Mouse (Mus musculus) lung, adult 2 months (tissue): ENCODE data around the gene Hcn1. TPM values are rescaled to one million over a fixed set of nuclear protein-coding genes. Genes with fewer than 3 reads are reported as not detected.

Experiments used
- DNase-seq: peaks from one replicate; pipeline ENCODE4 v3.0.0; 2022
- H3K4me1 ChIP-seq: fragments of 200-500 bp; 2 replicates; pipeline ENCODE4 v1.6.1; 2011; ENCODE audit warnings: low read length; ENCODE audit not compliant: control insufficient read depth, insufficient read depth
- H3K4me3 ChIP-seq: fragments of 200-500 bp; replicated peaks from 2 replicates; pipeline ENCODE3; 2011; ENCODE audit warnings: low read depth, mild to moderate bottlenecking, control low read depth, low read length; ENCODE audit errors: extremely low read depth
- CTCF ChIP-seq: fragments of 200-500 bp; IDR thresholded peaks from 2 replicates; pipeline ENCODE4 v1.5.1; 2011; ENCODE audit warnings: mild to moderate bottlenecking, low read length, control low read depth; ENCODE audit not compliant: insufficient read depth
- POLR2A ChIP-seq: fragments of 200-500 bp; IDR thresholded peaks from 2 replicates; pipeline ENCODE4 v1.6.1; 2011; ENCODE audit warnings: low read depth, mild to moderate bottlenecking, control low read depth, low read length, borderline replicate concordance; ENCODE audit errors: extremely low read depth
- WGBS: fragments of 180-500 bp; shearing (Covaris S2); methylation state at CpG from one replicate; pipeline ENCODE4 v1.1.7; 2018; 5-methylcytosine and 5-hydroxymethylcytosine counted together
- polyA plus RNA-seq: library from polyadenylated mRNA; depleted of rRNA; stranded (reverse); fragments of >200 nt; gene quantifications from 2 replicates; pipeline ENCODE4 v1.2.3, GENCODE M21; 2012

The Hcn1 gene
- polyA plus RNA-seq, 1 experiment: 0.19 TPM

GRCm38 (mm10) chr13:117744451-117744850 lies 142.3 kb downstream of the Hcn1 start:
- TF ChIP-seq POLR2A: no peak
- no peak for TF ChIP-seq CTCF
- Histone ChIP-seq H3K4me3 (no peak overlapping the region), H3K4me1 (no peaks in the 10 kb centered on the region)
- DNase-seq: no peak
- WGBS: 64% methylated on average over 3 of the region's 3 CpGs

GRCm38 (mm10) chr13:117745173-117745572 lies 143.1 kb downstream of the Hcn1 start:
- no peaks in the 10 kb centered on the region for H3K4me1 ChIP-seq
- H3K4me3 ChIP-seq: no peak overlapping the region
- 65% methylated on average over 3 of the region's 3 CpGs for WGBS
- no peak for TF ChIP-seq CTCF
- no peak for TF ChIP-seq POLR2A
- no peak for DNase-seq

GRCm38 (mm10) chr13:117765487-117765886 lies 163.4 kb downstream of the Hcn1 start:
- no peak for TF ChIP-seq CTCF
- no peak for TF ChIP-seq POLR2A
- Histone ChIP-seq H3K4me1 (no peaks in the 10 kb centered on the region), H3K4me3 (no peak overlapping the region)
- WGBS: 71% methylated on average over 6 of the region's 6 CpGs
- DNase-seq: no peak

DNA sequence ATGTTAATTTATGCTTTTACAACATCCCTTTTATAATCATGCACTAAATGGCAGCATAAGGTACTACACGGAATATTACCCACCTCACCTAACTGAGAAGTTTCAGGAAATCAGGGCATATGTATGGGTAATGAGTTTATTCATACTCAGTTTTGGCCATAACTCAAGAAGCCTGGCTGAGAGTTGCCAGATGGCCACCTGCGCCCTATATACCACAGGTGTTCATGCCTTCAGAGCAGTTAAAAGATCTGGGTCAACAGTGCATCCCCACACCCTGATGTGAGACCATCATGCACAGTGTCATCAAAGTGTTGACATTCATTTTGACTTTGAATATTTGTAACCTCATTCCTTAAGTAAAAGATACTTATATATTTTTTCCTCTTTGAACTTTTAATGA lies 183.3 kb downstream of the Hcn1 start:
- WGBS: 88% methylated on average over 2 of the region's 2 CpGs
- TF ChIP-seq POLR2A (no peak), CTCF (no peak)
- no peak for DNase-seq
- H3K4me1 ChIP-seq: no peaks in the 10 kb centered on the region
- no peak overlapping the region for H3K4me3 ChIP-seq

- 36% methylated on average over 1 of the region's 1 CpGs for whole genome bisulfite sequencing
- TF ChIP-seq CTCF: no peak
- no peak for DNase-seq
- Histone ChIP-seq H3K4me1 (no peaks in the 10 kb centered on the region), H3K4me3 (no peak overlapping the region)
Measured at GRCm38 (mm10) chr13:117792861-117793260, 190.7 kb downstream of the Hcn1 start.

DNA sequence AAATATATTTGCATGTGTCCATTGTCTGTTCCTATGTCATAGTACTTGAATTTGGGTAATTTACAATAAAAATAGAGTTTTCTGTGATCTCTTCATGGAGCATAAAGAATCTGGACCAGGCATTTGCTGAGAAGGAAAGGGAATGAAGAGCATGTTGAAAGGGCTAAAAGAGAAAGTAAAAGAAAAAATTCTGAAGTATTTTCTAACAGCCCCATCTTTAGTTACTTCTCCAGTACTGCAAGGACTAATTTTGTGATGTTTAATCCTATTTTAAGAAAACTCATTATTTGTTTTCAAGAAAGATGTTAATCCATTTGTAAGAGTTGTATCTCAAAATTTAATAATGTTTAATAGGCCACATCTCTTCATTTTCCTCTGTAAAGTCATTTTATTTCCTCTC lies 198.9 kb downstream of the Hcn1 start:
- TF ChIP-seq CTCF (no peak), POLR2A (no peak)
- H3K4me3 ChIP-seq: no peak overlapping the region
- no peak for DNase-seq
- no peaks in the 10 kb centered on the region for H3K4me1 ChIP-seq

DNA sequence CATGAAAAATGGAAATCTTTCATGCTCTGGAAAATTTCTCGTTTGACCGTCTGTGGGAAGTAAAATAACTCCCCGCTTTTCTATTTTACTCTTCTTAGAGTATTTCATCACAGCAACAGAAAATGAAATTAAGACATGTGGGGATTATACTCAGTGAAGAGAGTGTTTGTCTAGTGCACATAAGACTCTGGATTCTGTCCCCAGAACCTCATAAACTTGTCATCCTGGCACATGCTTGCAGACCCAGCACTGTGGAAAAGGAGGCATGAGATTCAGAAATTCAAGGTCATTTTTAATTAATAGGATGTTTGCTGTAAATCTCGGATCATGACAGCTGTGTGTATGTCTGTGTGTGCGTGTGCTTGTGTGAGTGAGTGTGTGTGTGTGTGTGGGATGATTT lies 225.5 kb downstream of the Hcn1 start:
- no peak for DNase-seq
- no peak overlapping the region for H3K4me3 ChIP-seq
- WGBS: 60% methylated on average over 5 of the region's 5 CpGs
- no peak for TF ChIP-seq CTCF
- TF ChIP-seq POLR2A: no peak
- H3K4me1 ChIP-seq: no peaks in the 10 kb centered on the region

DNA sequence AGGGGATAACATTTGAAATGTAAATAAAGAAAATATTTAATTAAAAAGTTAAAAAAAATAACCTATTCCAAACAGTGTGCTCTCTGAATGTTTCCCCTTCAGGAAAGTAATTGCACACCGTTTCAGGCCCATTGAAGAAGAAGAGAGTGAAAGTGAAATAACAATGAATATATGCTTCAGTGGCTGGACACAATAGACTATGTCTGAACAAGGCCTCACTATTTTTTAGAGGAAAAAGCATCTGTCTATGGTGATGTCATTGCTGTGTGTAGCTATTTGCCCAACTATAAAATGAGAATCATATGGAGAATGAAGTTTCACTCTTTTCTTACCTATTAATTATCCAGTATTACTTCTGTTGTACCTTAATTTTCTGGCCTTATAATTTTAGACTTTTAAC lies 234.5 kb downstream of the Hcn1 start:
- Histone ChIP-seq H3K4me3 (no peak overlapping the region), H3K4me1 (no peaks in the 10 kb centered on the region)
- DNase-seq: no peak
- no peak for TF ChIP-seq POLR2A
- TF ChIP-seq CTCF: no peak
- 46% methylated on average over 1 of the region's 1 CpGs for WGBS

- no peak for DNase-seq
- Histone ChIP-seq H3K4me1 (no peaks in the 10 kb centered on the region), H3K4me3 (no peak overlapping the region)
- 84% methylated on average over 7 of the region's 7 CpGs for WGBS
- no peak for TF ChIP-seq POLR2A
- no peak for TF ChIP-seq CTCF
Measured at GRCm38 (mm10) chr13:117838264-117838663, 236.1 kb downstream of the Hcn1 start.

DNA sequence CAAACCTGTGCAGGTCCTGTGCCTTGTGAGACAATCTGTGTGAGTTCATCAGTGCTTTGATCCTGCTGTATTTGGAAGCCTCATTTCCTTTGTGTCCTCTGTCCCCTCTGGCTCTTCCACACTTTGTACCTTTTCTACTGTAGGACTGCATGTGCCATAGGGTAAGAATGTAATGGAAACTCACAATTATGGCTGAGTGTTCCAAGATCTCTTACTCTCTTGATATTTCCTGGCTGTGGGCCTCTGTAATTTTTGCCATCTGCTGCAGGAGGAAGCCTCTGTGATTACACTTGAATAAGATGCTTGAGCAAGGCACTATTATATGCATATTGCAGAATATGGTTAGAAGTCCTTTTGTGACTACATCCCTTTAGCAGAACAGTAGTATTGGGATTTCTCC lies 240.2 kb downstream of the Hcn1 start:
- TF ChIP-seq CTCF: no peak
- no peak for TF ChIP-seq POLR2A
- DNase-seq: no peak
- no peak overlapping the region for H3K4me3 ChIP-seq
- H3K4me1 ChIP-seq: no peaks in the 10 kb centered on the region

DNA sequence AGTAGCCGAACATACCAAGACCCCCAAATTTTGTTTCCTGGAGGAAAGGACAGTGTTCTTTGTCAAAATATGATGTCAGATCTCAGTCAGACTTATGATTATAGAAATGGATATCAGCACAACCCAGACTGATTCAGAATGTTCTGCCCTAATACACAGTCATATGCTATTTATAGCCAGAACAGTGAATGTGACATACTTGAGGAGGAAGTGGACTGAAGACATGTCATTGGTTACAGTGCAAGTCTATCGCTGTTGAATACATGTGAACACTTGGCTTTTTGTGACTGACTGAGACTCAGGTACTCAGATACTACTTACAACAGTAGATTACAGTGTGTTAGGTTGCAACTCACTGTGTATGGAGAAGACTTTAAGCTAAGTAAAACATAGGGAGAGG lies 245.2 kb downstream of the Hcn1 start:
- Histone ChIP-seq H3K4me1 (no peaks in the 10 kb centered on the region), H3K4me3 (no peak overlapping the region)
- WGBS: 93% methylated on average over 2 of the region's 2 CpGs
- no peak for TF ChIP-seq CTCF
- no peak for DNase-seq
